Mouse (Mus musculus): ENCODE results near the gene Mrps23. TPM values are rescaled to one million over a fixed set of nuclear protein-coding genes. Genes with fewer than 3 reads are reported as not detected.
A peak's percentile ranks its signal among the peaks of the same experiment; 100 is the strongest.
"Not testable (repeated sequence)": the region's sequence is repeated elsewhere in the genome, so short reads cannot be mapped to it uniquely, and the experiment has no call there.

Gene Mrps23
- polyA plus RNA-seq, 1 experiment from 2014 or later = 28.7 TPM

GRCm38 (mm10) chr11:88192595-88192994 lies 11.6 kb upstream of the Mrps23 start:
- no peak for DNase-seq
- H3K4me2 ChIP-seq (ENCODE audit: low read depth, low read length) = no peak overlapping the region
- TF ChIP-seq EP300 (IDR thresholded peaks at IDR 0.05; ENCODE audit: low read depth) = no peak
- TF ChIP-seq CTCF (IDR thresholded peaks at IDR 0.05; ENCODE audit: low read depth) = 0 out of 2 replicates have a peak, but pooled peaks have one; percentile 8
- ATAC-seq = no peak
- H3K9me3 ChIP-seq (ENCODE audit: low read length) = no peaks in the 10 kb centered on the region
- WGBS (ENCODE audit: insufficient replicate concordance) = 10% methylated on average over 4 of the region's 4 CpGs
- no peak overlapping the region for H3K4me3 ChIP-seq (ENCODE audit: low read depth, low read length)
- peaks cover 17% of the 10 kb centered on the region for H3K4me1 ChIP-seq (ENCODE audit: insufficient read depth)
- no peak overlapping the region for H3K9ac ChIP-seq (replicated peaks)
- no peak overlapping the region for H3K27ac ChIP-seq (ENCODE audit: low read depth)
- H3K27me3 ChIP-seq (ENCODE audit: insufficient read depth, low read length) = peaks cover 51% of the 10 kb centered on the region
- no peaks in the 10 kb centered on the region for H3K36me3 ChIP-seq (replicated peaks; ENCODE audit: insufficient read depth, low read length)

DNA sequence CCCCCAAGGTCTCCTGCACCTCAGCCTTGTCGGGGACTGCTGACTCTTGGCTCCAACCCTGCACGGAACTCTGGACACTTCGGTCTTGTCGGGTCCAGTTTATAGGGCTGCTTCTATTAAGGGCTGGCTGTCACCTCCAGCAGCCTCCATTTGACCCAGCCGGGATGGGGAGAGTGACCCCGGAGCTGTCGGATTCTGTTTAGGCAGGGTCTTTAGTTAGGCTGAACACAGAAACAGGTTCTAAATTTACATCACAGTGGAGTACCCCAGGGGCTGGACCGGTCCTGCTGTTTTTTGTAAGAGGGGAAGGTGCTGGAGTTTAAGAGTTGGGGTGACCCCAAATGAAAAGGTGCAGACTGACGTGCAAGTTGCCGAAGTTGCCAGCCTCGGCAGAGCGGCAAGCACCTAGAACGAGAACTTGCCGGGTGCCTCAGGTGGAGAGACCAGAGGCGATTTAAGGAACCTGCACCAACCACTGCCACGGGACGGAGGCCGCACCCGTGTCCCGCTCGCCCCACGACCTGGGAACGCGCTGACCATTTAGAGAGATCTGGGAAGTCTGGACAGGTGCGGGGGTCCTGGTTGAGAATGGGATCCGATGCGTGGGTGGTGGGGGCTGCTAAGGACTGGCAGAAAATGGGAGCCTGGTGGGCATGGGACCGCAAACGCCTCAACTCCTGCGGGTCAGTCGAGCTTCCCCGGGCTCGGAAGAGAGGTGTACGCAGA lies 10.9 kb upstream of the Mrps23 start:
- no peak overlapping the region for H3K27ac ChIP-seq (ENCODE audit: low read depth)
- H3K9me3 ChIP-seq (ENCODE audit: low read length) = no peaks in the 10 kb centered on the region
- DNase-seq (no peak), ATAC-seq (peak; percentile 34; the same call in 1 of the 2 replicates)
- no peaks in the 10 kb centered on the region for H3K36me3 ChIP-seq (replicated peaks; ENCODE audit: insufficient read depth, low read length)
- H3K4me2 ChIP-seq (ENCODE audit: low read depth, low read length) = peak overlapping the region; percentile 62
- peak overlapping the region; percentile 29 for H3K4me3 ChIP-seq (ENCODE audit: low read depth, low read length)
- H3K4me1 ChIP-seq (ENCODE audit: insufficient read depth) = peaks cover 17% of the 10 kb centered on the region
- WGBS (ENCODE audit: insufficient replicate concordance) = 3% methylated on average over 34 of the region's 34 CpGs
- H3K9ac ChIP-seq (replicated peaks) = 0 out of 2 replicates have a peak overlapping the region, but pooled peaks have one; percentile 7
- peaks cover 51% of the 10 kb centered on the region for H3K27me3 ChIP-seq (ENCODE audit: insufficient read depth, low read length)
- TF ChIP-seq CTCF (IDR thresholded peaks at IDR 0.05; ENCODE audit: low read depth) = no peak
- no peak for TF ChIP-seq EP300 (IDR thresholded peaks at IDR 0.05; ENCODE audit: low read depth)

DNA sequence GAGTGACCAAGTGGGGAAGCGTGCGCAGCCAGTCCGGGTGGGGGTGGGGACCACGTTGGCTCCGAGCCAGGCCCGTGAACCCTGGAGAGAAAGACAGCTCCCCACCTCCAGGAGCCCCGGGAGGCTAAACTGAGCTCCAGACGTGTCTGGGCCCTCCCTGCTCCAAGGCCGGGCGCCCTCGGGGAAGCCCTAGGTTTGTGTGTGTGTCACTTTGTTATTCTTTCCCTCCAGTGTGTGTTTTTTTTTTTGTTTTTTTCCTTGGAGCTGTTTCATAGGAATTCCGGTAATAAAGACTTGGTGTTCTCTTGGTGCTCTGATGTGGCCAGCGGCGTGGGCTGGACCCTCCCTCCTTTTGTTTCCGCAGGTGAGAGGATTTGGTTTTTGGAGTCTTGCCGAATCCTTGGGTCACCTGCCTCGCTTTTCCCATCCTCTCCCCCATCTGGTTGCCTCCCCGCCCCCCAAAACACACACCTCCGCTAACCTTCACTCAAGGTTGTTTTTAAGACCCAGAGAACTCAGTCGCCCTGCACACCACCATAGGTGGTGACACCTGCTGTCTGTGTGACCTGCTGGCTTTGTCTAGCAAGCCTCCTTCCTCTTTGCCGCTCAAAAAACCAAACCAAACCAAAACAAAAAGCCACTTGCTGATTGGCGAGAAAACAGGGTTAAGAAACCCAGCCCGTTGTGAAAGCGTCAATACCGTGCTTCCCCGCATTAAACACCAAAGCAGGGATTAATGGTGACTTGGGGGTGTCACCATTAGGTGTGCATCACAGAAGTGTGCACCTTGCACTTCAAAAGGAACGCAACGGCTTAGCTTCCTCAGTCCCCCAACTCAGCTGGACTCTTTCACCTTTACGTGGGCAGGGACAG lies 10.1 kb upstream of the Mrps23 start:
- H3K9me3 ChIP-seq (ENCODE audit: low read length) = no peaks in the 10 kb centered on the region
- peaks cover 17% of the 10 kb centered on the region for H3K4me1 ChIP-seq (ENCODE audit: insufficient read depth)
- TF ChIP-seq CTCF (IDR thresholded peaks at IDR 0.05; ENCODE audit: low read depth) (no peak), EP300 (IDR thresholded peaks at IDR 0.05; ENCODE audit: low read depth) (no peak)
- no peak overlapping the region for H3K27ac ChIP-seq (ENCODE audit: low read depth)
- H3K27me3 ChIP-seq (ENCODE audit: insufficient read depth, low read length) = peaks cover 45% of the 10 kb centered on the region
- peak overlapping the region; percentile 62 for H3K4me2 ChIP-seq (ENCODE audit: low read depth, low read length)
- peak overlapping the region; percentile 29 for H3K4me3 ChIP-seq (ENCODE audit: low read depth, low read length)
- DNase-seq = peak; percentile 52
- WGBS (ENCODE audit: insufficient replicate concordance) = 4% methylated on average over 29 of the region's 29 CpGs
- no peaks in the 10 kb centered on the region for H3K36me3 ChIP-seq (replicated peaks; ENCODE audit: insufficient read depth, low read length)
- H3K9ac ChIP-seq (replicated peaks) = no peak overlapping the region
- ATAC-seq = no peak

DNA sequence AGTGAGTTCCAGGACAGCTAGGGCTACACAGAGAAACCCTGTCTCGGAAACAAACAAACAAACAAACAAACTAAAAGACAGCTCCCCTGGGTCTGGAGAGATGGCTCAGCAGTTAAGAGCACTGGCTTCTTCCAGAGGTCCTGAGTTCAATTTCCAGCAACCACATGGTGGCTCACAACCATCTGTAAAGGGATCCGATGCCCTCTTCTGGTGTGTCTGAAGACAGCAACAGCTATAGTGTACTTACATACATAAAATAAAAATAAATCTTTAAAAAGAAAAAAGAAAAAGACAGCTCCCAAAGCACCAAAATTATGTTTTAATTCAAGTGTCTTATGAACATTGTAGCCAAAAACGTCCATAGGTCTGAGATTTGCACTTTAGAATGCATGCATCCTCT lies 8.5 kb upstream of the Mrps23 start:
- H3K4me3 ChIP-seq (ENCODE audit: low read depth, low read length); DNase-seq; H3K4me2 ChIP-seq (ENCODE audit: low read depth, low read length); H3K27ac ChIP-seq (ENCODE audit: low read depth); H3K36me3 ChIP-seq (replicated peaks; ENCODE audit: insufficient read depth, low read length); H3K9me3 ChIP-seq (ENCODE audit: low read length); H3K9ac ChIP-seq (replicated peaks); ATAC-seq: not testable (repeated sequence)
- peaks cover 41% of the 10 kb centered on the region for H3K27me3 ChIP-seq (ENCODE audit: insufficient read depth, low read length)
- peaks cover 17% of the 10 kb centered on the region for H3K4me1 ChIP-seq (ENCODE audit: insufficient read depth)
- 72% methylated on average over 3 of the region's 3 CpGs for WGBS (ENCODE audit: insufficient replicate concordance)

DNA sequence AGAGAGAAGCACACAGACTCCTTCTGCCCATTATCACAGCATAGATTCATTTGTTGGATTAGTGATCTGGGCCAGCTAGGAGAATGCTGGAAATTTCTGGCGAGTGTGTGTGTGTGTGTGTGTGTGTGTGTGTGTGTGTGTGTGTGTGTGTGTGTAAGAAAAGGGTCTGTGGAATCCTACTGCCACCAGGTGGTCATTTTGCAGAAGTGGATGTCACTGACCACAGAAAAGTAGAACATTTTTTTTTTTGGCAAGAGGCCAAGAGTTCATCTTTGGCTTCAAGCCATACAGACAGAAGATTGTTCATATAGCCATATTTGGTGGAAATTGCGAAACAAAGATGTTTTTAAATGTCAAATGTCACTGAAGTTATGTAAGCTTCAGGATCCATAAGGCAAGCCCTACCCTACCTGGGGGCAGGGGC lies 7.0 kb upstream of the Mrps23 start:
- Histone ChIP-seq H3K9ac (replicated peaks) (no peak overlapping the region), H3K27ac (ENCODE audit: low read depth) (no peak overlapping the region), H3K4me2 (ENCODE audit: low read depth, low read length) (no peak overlapping the region), H3K4me1 (ENCODE audit: insufficient read depth) (peaks cover 23% of the 10 kb centered on the region), H3K9me3 (ENCODE audit: low read length) (no peaks in the 10 kb centered on the region), H3K27me3 (ENCODE audit: insufficient read depth, low read length) (peaks cover 30% of the 10 kb centered on the region), H3K4me3 (ENCODE audit: low read depth, low read length) (no peak overlapping the region), H3K36me3 (replicated peaks; ENCODE audit: insufficient read depth, low read length) (no peaks in the 10 kb centered on the region)
- DNase-seq (peak; percentile 63), ATAC-seq (peak; percentile 57)
- WGBS (ENCODE audit: insufficient replicate concordance) = 5% methylated on average over 2 of the region's 2 CpGs
- TF ChIP-seq EP300 (IDR thresholded peaks at IDR 0.05; ENCODE audit: low read depth) = no peak
- peak; percentile 80 for TF ChIP-seq CTCF (IDR thresholded peaks at IDR 0.05; ENCODE audit: low read depth)

GRCm38 (mm10) chr11:88198223-88198622 lies 6.0 kb upstream of the Mrps23 start:
- no peak for ATAC-seq
- Histone ChIP-seq H3K27ac (ENCODE audit: low read depth) (no peak overlapping the region), H3K9me3 (ENCODE audit: low read length) (no peaks in the 10 kb centered on the region), H3K9ac (replicated peaks) (no peak overlapping the region), H3K27me3 (ENCODE audit: insufficient read depth, low read length) (peaks cover 21% of the 10 kb centered on the region), H3K4me3 (ENCODE audit: low read depth, low read length) (no peak overlapping the region), H3K4me1 (ENCODE audit: insufficient read depth) (peaks cover 21% of the 10 kb centered on the region), H3K4me2 (ENCODE audit: low read depth, low read length) (no peak overlapping the region), H3K36me3 (replicated peaks; ENCODE audit: insufficient read depth, low read length) (no peaks in the 10 kb centered on the region)
- no peak for DNase-seq
- 58% methylated on average over 4 of the region's 4 CpGs for WGBS (ENCODE audit: insufficient replicate concordance)
- TF ChIP-seq CTCF (IDR thresholded peaks at IDR 0.05; ENCODE audit: low read depth) = no peak
- TF ChIP-seq EP300 (IDR thresholded peaks at IDR 0.05; ENCODE audit: low read depth) = no peak
